Mouse (Mus musculus) bone marrow, adult 2 months (tissue): ENCODE results near the gene Nupl2. TPM values are rescaled to one million over a fixed set of nuclear protein-coding genes. Genes with fewer than 3 reads are reported as not detected.

Source experiments
- H3K27ac ChIP-seq: fragments of 200-500 bp; 2 replicates; pipeline ENCODE4 v1.5.1; 2012; ENCODE audit warnings: low read depth, mild to moderate bottlenecking, control low read depth, inconsistent platforms, low read length; ENCODE audit not compliant: control insufficient read depth, poor library complexity, insufficient read depth
- H3K4me1 ChIP-seq: fragments of 200-500 bp; 2 replicates; pipeline ENCODE4 v1.6.1; 2011; ENCODE audit warnings: low read length; ENCODE audit not compliant: control insufficient read depth, insufficient read depth
- H3K4me3 ChIP-seq: fragments of 200-500 bp; replicated peaks from 2 replicates; pipeline ENCODE3; 2011; ENCODE audit warnings: mild to moderate bottlenecking, low read depth, low read length, control low read depth; ENCODE audit not compliant: control insufficient read depth
- CTCF ChIP-seq: fragments of 200-500 bp; IDR thresholded peaks from 2 replicates; pipeline ENCODE4 v1.5.1; 2011; ENCODE audit warnings: low read length, control low read depth; ENCODE audit not compliant: control insufficient read depth, insufficient read depth
- POLR2A ChIP-seq: fragments of 200-500 bp; IDR thresholded peaks from 2 replicates; pipeline ENCODE4 v1.6.1; 2011; ENCODE audit warnings: low read depth, mild to moderate bottlenecking, control low read depth, low read length, borderline replicate concordance; ENCODE audit not compliant: control insufficient read depth
- WGBS: fragments of 180-500 bp; shearing (Covaris S2); methylation state at CpG from one replicate; pipeline ENCODE4 v1.1.7; 2018; 5-methylcytosine and 5-hydroxymethylcytosine counted together
- polyA plus RNA-seq: library from polyadenylated mRNA; stranded (reverse); fragments of >200 nt; gene quantifications from 2 replicates; pipeline ENCODE4 v1.2.4, GENCODE M21; 2011; ENCODE audit warnings: low replicate concordance; ENCODE audit not compliant: missing spikeins, insufficient read depth, insufficient read length

Gene Nupl2
- polyA plus RNA-seq, 1 experiment: 3.3 TPM

- H3K4me1 ChIP-seq: no peaks in the 10 kb centered on the region
- WGBS: 65% methylated on average over 4 of the region's 4 CpGs
- H3K27ac ChIP-seq: no peak overlapping the region
- H3K4me3 ChIP-seq: no peak overlapping the region
- TF ChIP-seq CTCF: no peak
These were observed 23.7 kb downstream of the Nupl2 start for GRCm38 (mm10) chr5:24188476-24188875.

GRCm38 (mm10) chr5:24191821-24192220 lies 27.1 kb downstream of the Nupl2 start:
- WGBS: 71% methylated on average over 2 of the region's 2 CpGs
- H3K4me1 ChIP-seq: no peaks in the 10 kb centered on the region; the same call in 1 of the 2 replicates

GRCm38 (mm10) chr5:24201006-24201405 lies 36.2 kb downstream of the Nupl2 start:
- H3K4me1 ChIP-seq: no peaks in the 10 kb centered on the region
- TF ChIP-seq CTCF (no peak), POLR2A (no peak)
- H3K4me3 ChIP-seq: no peak overlapping the region
- 13% methylated on average over 4 of the region's 4 CpGs for WGBS
- H3K27ac ChIP-seq: no peak overlapping the region

More at GRCm38 (mm10) chr5:24191821-24192220, 27.1 kb downstream of the Nupl2 start:
- TF ChIP-seq POLR2A (no peak), CTCF (no peak)
- no peak overlapping the region for H3K27ac ChIP-seq
- H3K4me3 ChIP-seq: no peak overlapping the region

GRCm38 (mm10) chr5:24202492-24202891 lies 37.7 kb downstream of the Nupl2 start:
- no peak for TF ChIP-seq POLR2A
- TF ChIP-seq CTCF: no peak
- Histone ChIP-seq H3K4me3 (no peak overlapping the region), H3K4me1 (no peaks in the 10 kb centered on the region), H3K27ac (no peak overlapping the region)
- 81% methylated on average over 5 of the region's 5 CpGs for WGBS

- 83% methylated on average over 5 of the region's 5 CpGs for WGBS
- Histone ChIP-seq H3K4me1 (no peaks in the 10 kb centered on the region; the same call in 1 of the 2 replicates), H3K27ac (no peak overlapping the region), H3K4me3 (no peak overlapping the region)
- TF ChIP-seq POLR2A (no peak), CTCF (no peak)
These were observed 38.5 kb downstream of the Nupl2 start for GRCm38 (mm10) chr5:24203266-24203665.

GRCm38 (mm10) chr5:24207965-24208364 lies 43.2 kb downstream of the Nupl2 start:
- Histone ChIP-seq H3K27ac (no peak overlapping the region), H3K4me1 (no peaks in the 10 kb centered on the region; the same call in 1 of the 2 replicates), H3K4me3 (no peak overlapping the region)
- TF ChIP-seq POLR2A: no peak
- no peak for TF ChIP-seq CTCF
- WGBS: 60% methylated on average over 10 of the region's 10 CpGs

GRCm38 (mm10) chr5:24208505-24208904 lies 43.7 kb downstream of the Nupl2 start:
- H3K4me3 ChIP-seq: no peak overlapping the region
- TF ChIP-seq POLR2A (no peak), CTCF (no peak)
- H3K4me1 ChIP-seq: no peaks in the 10 kb centered on the region; the same call in 1 of the 2 replicates
- WGBS: 32% methylated on average over 5 of the region's 5 CpGs
- no peak overlapping the region for H3K27ac ChIP-seq

GRCm38 (mm10) chr5:24213861-24214546 lies 49.2 kb downstream of the Nupl2 start:
- Histone ChIP-seq H3K4me3 (no peak overlapping the region), H3K4me1 (no peaks in the 10 kb centered on the region), H3K27ac (no peak overlapping the region)
- WGBS: 46% methylated on average over 3 of the region's 3 CpGs
- no peak for TF ChIP-seq POLR2A
- TF ChIP-seq CTCF: no peak

GRCm38 (mm10) chr5:24214547-24214878 lies 49.8 kb downstream of the Nupl2 start:
- Histone ChIP-seq H3K27ac (no peak overlapping the region), H3K4me3 (no peak overlapping the region), H3K4me1 (no peaks in the 10 kb centered on the region)
- 79% methylated on average over 1 of the region's 1 CpGs for WGBS
- TF ChIP-seq CTCF: no peak
- no peak for TF ChIP-seq POLR2A
